Mouse (Mus musculus) 3T3-L1 (cell line): ENCODE results near the gene Gm30083.

Experiments used
- DNase-seq: peaks from one replicate; pipeline ENCODE4 v3.0.0-alpha.2; 2015; ENCODE audit warnings: low read depth, low spot score

Gm30083 gene

GRCm38 (mm10) chr14:34015063-34015462, at the start of gene Gm30083:
Gm30083 (minus strand) TSS chr14:34015182.
- no peak for DNase-seq

- DNase-seq, result no peak
These were observed 37.5 kb upstream of the Gm30083 start, which contains the start of gene Antxrl for GRCm38 (mm10) chr14:34052516-34052915. Antxrl (plus strand) TSS chr14:34052707.

GRCm38 (mm10) chr14:34050101-34050779, 35.3 kb upstream of the Gm30083 start:
- DNase-seq, result no peak

GRCm38 (mm10) chr14:34043341-34043740, 28.4 kb upstream of the Gm30083 start:
- DNase-seq, result no peak

GRCm38 (mm10) chr14:34041241-34041640, 26.3 kb upstream of the Gm30083 start:
- no peak for DNase-seq

- DNase-seq, result no peak
These were observed 19.0 kb upstream of the Gm30083 start for GRCm38 (mm10) chr14:34033841-34034610.

- DNase-seq, result no peak
These were observed 11.7 kb upstream of the Gm30083 start for GRCm38 (mm10) chr14:34026710-34027109.

GRCm38 (mm10) chr14:34016938-34017337, 2.0 kb upstream of the Gm30083 start:
- DNase-seq, result no peak

- DNase-seq, result no peak
These were observed 1.4 kb upstream of the Gm30083 start, which contains the start of gene Gm5460 for GRCm38 (mm10) chr14:34016381-34016780. Gm5460 (plus strand) TSS chr14:34016758.

- no peak for DNase-seq
These were observed 12.6 kb downstream of the Gm30083 start for GRCm38 (mm10) chr14:34002358-34002757.

- DNase-seq, result peak; percentile 5
These were observed 13.5 kb downstream of the Gm30083 start for GRCm38 (mm10) chr14:34001445-34001844.

- DNase-seq, result no peak
These were observed 14.9 kb downstream of the Gm30083 start for GRCm38 (mm10) chr14:34000076-34000475.

- no peak for DNase-seq
These were observed 17.6 kb downstream of the Gm30083 start for GRCm38 (mm10) chr14:33997427-33997826.

GRCm38 (mm10) chr14:33993521-33994289, 21.3 kb downstream of the Gm30083 start:
- DNase-seq, result no peak

GRCm38 (mm10) chr14:33993051-33993450, 21.9 kb downstream of the Gm30083 start:
- no peak for DNase-seq

GRCm38 (mm10) chr14:33991971-33992370, 23.0 kb downstream of the Gm30083 start:
- no peak for DNase-seq

GRCm38 (mm10) chr14:33989201-33989600, 25.8 kb downstream of the Gm30083 start:
- no peak for DNase-seq

- no peak for DNase-seq
These were observed 36.4 kb downstream of the Gm30083 start, which contains the start of gene Zfp488 for GRCm38 (mm10) chr14:33978604-33979059. Zfp488 (minus strand) TSS chr14:33978764.

GRCm38 (mm10) chr14:33977748-33978147, 37.2 kb downstream of the Gm30083 start:
- DNase-seq, result no peak

GRCm38 (mm10) chr14:33974752-33975151, 40.2 kb downstream of the Gm30083 start:
- no peak for DNase-seq

GRCm38 (mm10) chr14:33972679-33973078, 42.3 kb downstream of the Gm30083 start:
- no peak for DNase-seq

GRCm38 (mm10) chr14:33965675-33966074, 49.3 kb downstream of the Gm30083 start:
- DNase-seq, result no peak
